Mouse (Mus musculus): ENCODE results near the gene Bcap29. TPM values are rescaled to one million over a fixed set of nuclear protein-coding genes. Genes with fewer than 3 reads are reported as not detected.
"Not testable (repeated sequence)": the region's sequence is repeated elsewhere in the genome, so short reads cannot be mapped to it uniquely, and the experiment has no call there.

Bcap29 gene
- polyA plus RNA-seq, 1 experiment from 2014 or later, result 30.0 TPM

DNA sequence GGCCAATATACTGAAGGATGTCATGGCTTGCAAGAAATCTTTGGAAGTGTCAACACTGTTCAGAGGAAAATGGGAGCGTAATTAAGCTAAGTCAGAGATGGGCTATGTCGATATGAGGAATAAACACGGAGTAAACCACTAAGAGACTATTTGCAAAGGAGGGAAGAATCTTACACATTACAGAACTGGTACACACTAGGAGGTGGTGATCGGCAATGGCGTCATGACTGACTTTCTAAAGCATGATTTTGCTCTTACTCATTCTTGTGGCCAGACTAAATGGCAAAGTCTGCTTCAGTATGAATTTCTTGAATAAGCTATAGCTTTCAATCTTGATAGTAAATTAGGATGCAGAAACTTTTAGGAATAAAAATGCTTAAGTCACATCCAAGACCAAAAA is 19.2 kb upstream of the Bcap29 start:
- no peaks in the 10 kb centered on the region for H3K9me3 ChIP-seq (ENCODE audit: control insufficient read depth)
- H3K4me2 ChIP-seq (replicated peaks; ENCODE audit: low read depth), result peak overlapping the region; percentile 75
- H3K27ac ChIP-seq (ENCODE audit: low read depth, low read length), result no peak overlapping the region
- 70% methylated on average over 5 of the region's 5 CpGs for WGBS
- H3K9ac ChIP-seq (ENCODE audit: low read depth, low read length), result no peak overlapping the region
- TF ChIP-seq CTCF (IDR thresholded peaks at IDR 0.05; ENCODE audit: low read depth), result no peak
- H3K4me3 ChIP-seq (ENCODE audit: low read depth, low read length), result peak overlapping the region; percentile 97; the same call in 1 of the 2 replicates
- no peak for ATAC-seq
- H3K27me3 ChIP-seq (replicated peaks; ENCODE audit: control insufficient read depth, insufficient read depth, low read length), result no peaks in the 10 kb centered on the region
- H3K36me3 ChIP-seq (ENCODE audit: control insufficient read depth, insufficient read depth), result no peaks in the 10 kb centered on the region
- H3K4me1 ChIP-seq (replicated peaks; ENCODE audit: control insufficient read depth, insufficient read depth, low read length), result no peaks in the 10 kb centered on the region

DNA sequence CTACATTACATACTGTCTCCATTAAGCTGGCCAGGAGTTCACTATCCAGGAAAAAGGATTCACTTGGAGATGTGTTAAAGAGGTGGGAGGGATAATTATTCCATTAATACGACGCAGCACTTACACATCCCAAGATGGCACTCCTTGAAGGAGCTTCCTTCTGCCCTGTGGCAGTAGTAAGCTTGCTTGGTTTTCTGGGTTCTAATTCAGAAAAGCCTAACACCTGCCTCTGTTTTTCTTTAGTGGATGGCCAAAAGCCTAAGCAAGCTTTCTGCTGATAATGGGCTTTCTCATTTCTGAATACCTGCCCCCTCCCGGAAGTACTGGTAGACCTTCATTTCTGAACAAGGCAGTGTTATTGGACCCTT is 766 bp upstream of the Bcap29 start:
- Histone ChIP-seq H3K4me3 (ENCODE audit: low read depth, low read length) (no peak overlapping the region), H3K27me3 (replicated peaks; ENCODE audit: control insufficient read depth, insufficient read depth, low read length) (no peaks in the 10 kb centered on the region), H3K9ac (ENCODE audit: low read depth, low read length) (no peak overlapping the region), H3K27ac (ENCODE audit: low read depth, low read length) (no peak overlapping the region), H3K4me2 (replicated peaks; ENCODE audit: low read depth) (peak overlapping the region; percentile 83; the same call in 1 of the 2 replicates), H3K4me1 (replicated peaks; ENCODE audit: control insufficient read depth, insufficient read depth, low read length) (peaks cover 7% of the 10 kb centered on the region), H3K36me3 (ENCODE audit: control insufficient read depth, insufficient read depth) (no peaks in the 10 kb centered on the region), H3K9me3 (ENCODE audit: control insufficient read depth) (no peaks in the 10 kb centered on the region)
- no peak for TF ChIP-seq CTCF (IDR thresholded peaks at IDR 0.05; ENCODE audit: low read depth)
- 90% methylated on average over 3 of the region's 3 CpGs for WGBS
- ATAC-seq, result no peak

DNA sequence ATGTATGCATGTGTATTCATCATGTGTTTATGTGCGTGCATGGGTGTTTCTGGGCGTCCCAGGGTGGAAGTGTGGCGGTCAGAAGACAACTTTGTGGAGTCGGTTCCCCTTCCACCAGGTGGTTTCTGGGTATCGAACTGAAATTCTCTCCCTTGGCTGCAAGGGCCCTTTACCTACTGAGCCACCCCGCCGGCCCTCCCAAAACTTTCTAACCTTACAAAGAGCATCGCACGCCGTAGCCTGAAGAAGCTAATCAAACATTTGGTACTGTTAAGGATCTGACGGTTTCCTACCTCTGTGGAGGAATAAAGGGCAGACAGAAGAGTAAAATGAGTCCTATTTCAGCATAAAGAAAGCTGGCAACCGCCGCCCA is 502 bp downstream of the Bcap29 start:
- Histone ChIP-seq H3K4me1 (replicated peaks; ENCODE audit: control insufficient read depth, insufficient read depth, low read length) (peaks cover 7% of the 10 kb centered on the region), H3K9me3 (ENCODE audit: control insufficient read depth) (no peaks in the 10 kb centered on the region), H3K27ac (ENCODE audit: low read depth, low read length) (peak overlapping the region; percentile 62; the same call in 1 of the 2 replicates), H3K4me3 (ENCODE audit: low read depth, low read length) (peak overlapping the region; percentile 62), H3K27me3 (replicated peaks; ENCODE audit: control insufficient read depth, insufficient read depth, low read length) (no peaks in the 10 kb centered on the region), H3K9ac (ENCODE audit: low read depth, low read length) (peak overlapping the region; percentile 76), H3K4me2 (replicated peaks; ENCODE audit: low read depth) (peak overlapping the region; percentile 83), H3K36me3 (ENCODE audit: control insufficient read depth, insufficient read depth) (0 out of 2 replicates have a peak, but pooled peaks cover 7% of the 10 kb centered on the region)
- TF ChIP-seq CTCF (IDR thresholded peaks at IDR 0.05; ENCODE audit: low read depth), result no peak
- ATAC-seq, result peak; percentile 11; the same call in 1 of the 2 replicates
- 6% methylated on average over 13 of the region's 13 CpGs for WGBS

DNA sequence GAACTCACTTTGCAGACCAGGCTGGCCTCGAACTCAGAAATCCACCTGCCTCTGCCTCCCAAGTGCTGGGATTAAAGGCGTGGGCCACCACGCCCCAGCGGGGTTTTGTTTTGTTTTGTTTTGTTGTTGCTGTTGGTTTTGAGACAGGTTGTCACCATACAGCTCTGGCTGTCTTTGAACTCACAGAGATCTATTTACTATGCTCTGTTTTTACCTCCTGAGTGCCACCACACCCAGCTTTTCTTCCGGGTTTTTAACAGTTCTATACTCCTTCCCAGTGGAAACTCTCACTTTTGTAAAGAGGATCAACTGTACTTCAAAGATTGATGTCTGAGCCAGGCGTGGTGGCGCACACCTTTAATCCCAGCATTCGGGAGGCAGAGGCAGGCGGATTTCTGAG is 6.1 kb downstream of the Bcap29 start:
- 93% methylated on average over 9 of the region's 9 CpGs for WGBS

DNA sequence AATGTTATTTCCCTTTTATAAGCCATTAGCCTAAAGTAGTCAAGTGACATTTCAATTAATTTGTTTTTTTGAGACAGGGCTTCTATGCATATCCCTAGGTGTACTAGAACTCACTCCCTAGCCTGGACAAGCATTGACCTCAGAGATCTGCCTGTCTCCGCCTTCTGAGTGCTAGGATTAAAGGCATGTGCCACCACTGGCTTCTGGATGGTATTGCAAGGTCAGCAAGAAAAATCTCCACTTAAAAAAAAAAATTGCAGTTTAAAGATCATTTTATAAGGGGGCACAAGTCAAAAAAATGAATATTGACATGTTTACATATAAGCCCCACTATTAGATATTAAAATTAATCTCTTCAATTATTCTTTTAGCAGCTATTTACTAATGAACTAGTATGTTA is 9.4 kb downstream of the Bcap29 start:
- H3K9ac ChIP-seq (ENCODE audit: low read depth, low read length), result no peak overlapping the region
- no peak overlapping the region for H3K4me3 ChIP-seq (ENCODE audit: low read depth, low read length)
- no peak for TF ChIP-seq CTCF (IDR thresholded peaks at IDR 0.05; ENCODE audit: low read depth)
- no peaks in the 10 kb centered on the region for H3K9me3 ChIP-seq (ENCODE audit: control insufficient read depth)
- H3K27ac ChIP-seq (ENCODE audit: low read depth, low read length), result no peak overlapping the region
- no peak overlapping the region for H3K4me2 ChIP-seq (replicated peaks; ENCODE audit: low read depth)
- no peak for ATAC-seq
- whole genome bisulfite sequencing, result 91% methylated on average over 1 of the region's 1 CpGs
- no peaks in the 10 kb centered on the region for H3K4me1 ChIP-seq (replicated peaks; ENCODE audit: control insufficient read depth, insufficient read depth, low read length)
- no peaks in the 10 kb centered on the region for H3K27me3 ChIP-seq (replicated peaks; ENCODE audit: control insufficient read depth, insufficient read depth, low read length)
- peaks cover 24% of the 10 kb centered on the region; the same call in 1 of the 2 replicates for H3K36me3 ChIP-seq (ENCODE audit: control insufficient read depth, insufficient read depth)

More for the DNA sequence above, 6.1 kb downstream of the Bcap29 start:
- peaks cover 22% of the 10 kb centered on the region; the same call in 1 of the 2 replicates for H3K36me3 ChIP-seq (ENCODE audit: control insufficient read depth, insufficient read depth)
- H3K27ac ChIP-seq (ENCODE audit: low read depth, low read length); H3K9ac ChIP-seq (ENCODE audit: low read depth, low read length); H3K4me2 ChIP-seq (replicated peaks; ENCODE audit: low read depth); ATAC-seq; H3K27me3 ChIP-seq (replicated peaks; ENCODE audit: control insufficient read depth, insufficient read depth, low read length); H3K4me3 ChIP-seq (ENCODE audit: low read depth, low read length); H3K9me3 ChIP-seq (ENCODE audit: control insufficient read depth); H3K4me1 ChIP-seq (replicated peaks; ENCODE audit: control insufficient read depth, insufficient read depth, low read length): not testable (repeated sequence)

DNA sequence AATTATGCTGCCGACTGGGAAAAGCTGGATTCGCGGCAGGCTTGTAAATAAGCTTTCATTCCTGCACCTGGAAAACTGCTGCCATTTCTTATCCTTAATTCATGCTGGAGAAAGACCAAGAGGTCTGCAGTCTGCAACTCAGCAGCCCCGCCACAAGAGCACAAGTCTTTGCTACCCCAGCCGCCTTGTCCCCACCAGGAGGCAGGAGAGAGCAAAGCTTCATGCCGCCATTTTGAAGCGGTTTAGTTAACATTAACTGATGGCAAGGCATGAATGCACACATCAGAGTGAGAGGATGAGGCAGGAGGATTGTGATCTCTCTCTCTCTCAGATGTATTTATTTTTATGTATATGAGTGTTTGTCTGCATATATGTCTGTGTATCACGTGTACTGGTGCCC is 14.4 kb downstream of the Bcap29 start:
- Histone ChIP-seq H3K9ac (ENCODE audit: low read depth, low read length) (no peak overlapping the region), H3K4me2 (replicated peaks; ENCODE audit: low read depth) (no peak overlapping the region), H3K36me3 (ENCODE audit: control insufficient read depth, insufficient read depth) (peaks cover 16% of the 10 kb centered on the region; the same call in 1 of the 2 replicates), H3K4me3 (ENCODE audit: low read depth, low read length) (no peak overlapping the region), H3K27ac (ENCODE audit: low read depth, low read length) (no peak overlapping the region), H3K4me1 (replicated peaks; ENCODE audit: control insufficient read depth, insufficient read depth, low read length) (no peaks in the 10 kb centered on the region), H3K9me3 (ENCODE audit: control insufficient read depth) (no peaks in the 10 kb centered on the region), H3K27me3 (replicated peaks; ENCODE audit: control insufficient read depth, insufficient read depth, low read length) (no peaks in the 10 kb centered on the region)
- peak; percentile 59 for TF ChIP-seq CTCF (IDR thresholded peaks at IDR 0.05; ENCODE audit: low read depth)
- 72% methylated on average over 8 of the region's 8 CpGs for WGBS
- no peak for ATAC-seq

DNA sequence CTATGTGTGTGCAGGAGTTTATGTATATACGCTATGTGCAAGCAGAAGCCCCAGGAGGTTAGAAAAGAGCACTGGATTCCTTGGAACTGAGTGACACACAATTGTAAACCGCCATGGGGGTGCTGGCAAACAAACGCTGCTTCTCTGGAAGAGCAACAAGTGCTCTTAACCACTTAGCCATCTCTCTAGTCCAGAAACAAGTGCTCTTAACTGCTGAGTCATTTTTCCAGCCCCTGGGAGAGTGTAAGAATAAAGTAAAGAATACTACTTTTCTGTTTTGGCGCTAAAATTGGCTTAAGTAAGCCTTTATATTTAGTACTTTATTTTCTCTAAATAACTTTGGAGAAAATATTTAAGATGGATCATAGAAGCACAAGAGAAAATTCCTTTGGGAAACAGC is 21.1 kb downstream of the Bcap29 start:
- WGBS, result 74% methylated on average over 4 of the region's 4 CpGs
- Histone ChIP-seq H3K4me1 (replicated peaks; ENCODE audit: control insufficient read depth, insufficient read depth, low read length) (no peaks in the 10 kb centered on the region), H3K9ac (ENCODE audit: low read depth, low read length) (no peak overlapping the region), H3K4me3 (ENCODE audit: low read depth, low read length) (no peak overlapping the region), H3K36me3 (ENCODE audit: control insufficient read depth, insufficient read depth) (peaks cover 4% of the 10 kb centered on the region; the same call in 1 of the 2 replicates), H3K27ac (ENCODE audit: low read depth, low read length) (no peak overlapping the region), H3K9me3 (ENCODE audit: control insufficient read depth) (no peaks in the 10 kb centered on the region), H3K27me3 (replicated peaks; ENCODE audit: control insufficient read depth, insufficient read depth, low read length) (no peaks in the 10 kb centered on the region), H3K4me2 (replicated peaks; ENCODE audit: low read depth) (no peak overlapping the region)
- no peak for ATAC-seq
- TF ChIP-seq CTCF (IDR thresholded peaks at IDR 0.05; ENCODE audit: low read depth), result no peak

All from intestine, postnatal 0 days (tissue).